Mouse (Mus musculus) G1E (cell line): ENCODE data around the gene Map2k4.

Experiments used
- CTCF ChIP-seq: IDR thresholded peaks from 2 replicates; pipeline ENCODE4 v1.5.1; 2012; ENCODE audit warnings: low read depth, low read length, inconsistent platforms, mixed read lengths
- GATA1 ChIP-seq: IDR thresholded peaks from 2 replicates; pipeline ENCODE4 v1.6.1; 2012; ENCODE audit warnings: borderline replicate concordance, low read length, inconsistent platforms, mixed read lengths
- TAL1 ChIP-seq: conservative IDR thresholded peaks from 2 replicates; pipeline ENCODE4 v1.6.1; 2012; ENCODE audit warnings: low read depth, low read length, inconsistent platforms, mixed read lengths

DNA sequence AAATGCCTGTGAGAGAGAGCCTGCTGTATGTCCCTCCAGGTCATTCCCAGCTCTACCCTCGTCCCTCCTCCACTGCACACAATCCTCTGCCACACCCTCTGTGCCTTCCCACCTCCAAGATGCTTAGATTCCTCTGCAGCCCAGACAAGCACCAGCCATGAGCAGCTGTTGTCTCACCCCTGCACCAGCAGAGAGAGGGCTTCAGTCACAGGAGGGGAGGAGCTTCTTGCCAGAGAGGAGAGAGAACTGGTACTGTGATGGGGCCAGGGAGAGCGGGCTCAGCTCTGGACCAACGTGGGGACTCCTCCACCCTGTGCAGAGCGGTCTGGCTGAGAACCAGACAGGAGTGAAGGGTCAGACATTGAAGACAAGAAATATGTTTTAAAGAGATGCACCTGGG is 143.6 kb downstream of the Map2k4 start:
- TF ChIP-seq TAL1: no peak
- no peak for TF ChIP-seq GATA1
- no peak for TF ChIP-seq CTCF
